Mouse (Mus musculus) brain, embryonic 14.5 days (tissue): ENCODE results near the gene Aldh3b2.

Source experiments
- CTCF ChIP-seq: fragments of 200-500 bp; IDR thresholded peaks from 2 replicates; pipeline ENCODE4 v1.5.1; 2012; ENCODE audit warnings: inconsistent platforms, mild to moderate bottlenecking, moderate library complexity, borderline replicate concordance; ENCODE audit not compliant: insufficient read depth, insufficient read length; ENCODE audit errors: extremely low read depth
- POLR2A ChIP-seq: fragments of 200-500 bp; IDR thresholded peaks from 2 replicates; pipeline ENCODE4 v1.6.1; 2012; ENCODE audit warnings: mild to moderate bottlenecking, inconsistent platforms, borderline replicate concordance; ENCODE audit not compliant: poor library complexity, insufficient read depth, insufficient read length, severe bottlenecking; ENCODE audit errors: extremely low read depth

GRCm38 (mm10) chr19:3972229-3972628 is at the start of gene Aldh3b2:
- no peak for TF ChIP-seq POLR2A
- no peak for TF ChIP-seq CTCF
